Mouse (Mus musculus) regulatory T cell (primary cell): ENCODE results near the gene Dnmt3a.

ENCODE experiments used
- in situ Hi-C: fragments of 300-600 bp; cut with MboI, MseI; formaldehyde crosslinking; loops from one replicate; pipeline ENCODE4 v1.15.1; 2025; ENCODE audit warnings: high pct_unique_total_duplicates

Gene Dnmt3a

DNA sequence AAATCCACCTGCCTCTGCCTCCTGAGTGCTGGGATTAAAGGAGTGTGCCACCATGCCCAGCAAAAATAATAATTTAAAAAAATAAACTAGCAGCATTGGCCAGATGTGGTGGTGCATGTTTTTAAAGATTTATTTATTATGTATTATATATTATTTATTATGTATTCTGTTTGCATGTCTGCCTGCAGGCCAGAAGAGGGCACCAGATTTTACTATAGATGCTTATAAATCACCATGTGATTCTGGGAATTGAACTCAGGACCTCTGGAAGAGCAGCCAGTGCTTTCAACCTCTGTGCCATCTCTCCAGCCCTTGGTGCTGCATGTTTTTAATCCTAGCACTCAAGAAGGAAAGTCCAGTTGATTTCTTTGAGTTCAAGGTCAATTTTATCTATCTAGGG, 69.7 kb downstream of the Dnmt3a start:
- in situ Hi-C loops, result no loop called here

DNA sequence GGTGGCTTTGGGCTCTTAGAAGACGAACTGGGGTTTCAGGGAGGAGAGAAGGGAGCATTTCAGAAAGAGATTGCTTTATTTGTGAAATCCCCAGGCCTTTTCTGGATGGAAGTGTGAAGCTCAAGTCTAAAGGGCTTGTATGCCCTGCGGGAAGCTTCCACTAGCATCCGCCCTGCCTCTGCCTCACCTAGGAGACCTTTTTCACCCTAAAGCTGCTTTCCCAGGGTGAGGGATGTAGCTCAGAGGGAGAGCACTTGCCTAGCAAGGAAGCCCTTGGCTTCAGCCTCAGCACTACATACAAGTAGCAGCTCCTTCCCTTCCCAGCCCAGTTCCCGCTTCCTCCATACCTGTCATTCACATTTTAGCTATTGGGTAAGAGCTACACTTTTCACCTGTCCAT, 71.6 kb downstream of the Dnmt3a start:
- in situ Hi-C loops, result no loop called here

DNA sequence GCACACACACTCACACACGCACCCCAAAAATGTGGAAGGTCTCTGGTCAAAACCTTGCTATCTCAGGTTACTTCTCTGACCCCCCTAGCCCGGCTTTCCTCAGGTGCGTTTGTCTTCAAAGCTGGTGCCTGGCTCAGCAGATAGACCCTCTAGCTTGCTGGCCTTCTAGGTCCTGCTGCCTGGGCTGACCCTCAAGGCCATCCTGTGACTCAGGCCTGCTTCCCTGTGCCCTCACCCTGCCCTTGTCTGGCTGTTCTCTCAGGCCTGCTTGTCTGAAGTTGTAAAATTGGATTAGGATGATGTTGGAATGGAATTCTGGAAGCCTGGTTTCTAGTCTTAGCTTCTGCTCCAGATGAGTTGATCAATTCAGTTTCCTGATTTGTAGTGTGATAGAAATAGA, 75.7 kb downstream of the Dnmt3a start:
- in situ Hi-C loops, result no loop called here

DNA sequence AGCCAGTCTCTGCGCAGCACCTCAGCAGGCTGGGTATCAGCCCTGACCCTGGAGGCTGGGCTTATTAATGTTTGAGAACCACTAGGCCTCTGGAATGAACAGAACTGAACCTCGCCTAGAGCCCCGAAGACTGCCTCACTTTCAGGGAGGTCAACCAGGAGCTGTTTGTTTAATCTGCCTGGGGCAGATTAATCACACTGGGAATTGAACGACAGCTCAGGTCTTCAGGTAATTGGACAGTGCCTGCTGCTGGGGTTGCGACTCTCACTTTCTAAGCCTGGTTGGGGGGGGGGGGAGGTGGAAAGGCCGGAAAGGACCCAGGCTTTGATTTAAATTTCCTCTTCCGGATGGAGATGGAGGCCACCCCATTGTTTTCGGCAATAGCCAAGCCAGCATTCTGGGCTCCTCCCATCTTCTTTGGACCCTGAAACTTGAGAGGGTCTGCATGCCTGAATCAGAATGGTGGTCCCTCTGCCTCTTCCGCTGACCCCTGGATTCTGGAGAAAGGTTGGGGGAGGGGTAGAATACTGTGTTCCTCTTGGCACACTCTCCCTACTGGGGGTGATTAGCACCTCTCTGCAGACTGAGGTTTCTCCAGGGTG, 79.2 kb downstream of the Dnmt3a start:
- in situ Hi-C loops, result no loop called here

DNA sequence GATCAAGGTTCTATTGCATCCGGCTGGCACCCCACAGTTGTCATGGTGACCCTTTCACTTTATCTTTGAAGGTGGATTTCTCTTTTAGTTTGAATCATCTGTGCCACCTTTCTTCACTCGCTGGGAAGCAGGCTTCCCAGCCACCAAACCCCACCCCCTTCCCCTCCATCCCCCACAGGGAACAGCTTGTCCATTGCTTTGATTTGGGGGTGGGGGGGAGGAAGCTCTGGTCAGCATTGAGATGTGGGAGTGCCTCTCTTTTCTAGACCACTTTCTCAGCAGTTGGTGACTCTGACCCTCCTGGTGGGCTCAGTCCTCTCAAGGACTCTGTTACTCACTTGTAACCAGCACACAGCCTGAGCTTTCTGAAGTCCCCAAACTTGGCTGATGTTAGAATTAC, 80.8 kb downstream of the Dnmt3a start:
- in situ Hi-C loops, result no loop called here

DNA sequence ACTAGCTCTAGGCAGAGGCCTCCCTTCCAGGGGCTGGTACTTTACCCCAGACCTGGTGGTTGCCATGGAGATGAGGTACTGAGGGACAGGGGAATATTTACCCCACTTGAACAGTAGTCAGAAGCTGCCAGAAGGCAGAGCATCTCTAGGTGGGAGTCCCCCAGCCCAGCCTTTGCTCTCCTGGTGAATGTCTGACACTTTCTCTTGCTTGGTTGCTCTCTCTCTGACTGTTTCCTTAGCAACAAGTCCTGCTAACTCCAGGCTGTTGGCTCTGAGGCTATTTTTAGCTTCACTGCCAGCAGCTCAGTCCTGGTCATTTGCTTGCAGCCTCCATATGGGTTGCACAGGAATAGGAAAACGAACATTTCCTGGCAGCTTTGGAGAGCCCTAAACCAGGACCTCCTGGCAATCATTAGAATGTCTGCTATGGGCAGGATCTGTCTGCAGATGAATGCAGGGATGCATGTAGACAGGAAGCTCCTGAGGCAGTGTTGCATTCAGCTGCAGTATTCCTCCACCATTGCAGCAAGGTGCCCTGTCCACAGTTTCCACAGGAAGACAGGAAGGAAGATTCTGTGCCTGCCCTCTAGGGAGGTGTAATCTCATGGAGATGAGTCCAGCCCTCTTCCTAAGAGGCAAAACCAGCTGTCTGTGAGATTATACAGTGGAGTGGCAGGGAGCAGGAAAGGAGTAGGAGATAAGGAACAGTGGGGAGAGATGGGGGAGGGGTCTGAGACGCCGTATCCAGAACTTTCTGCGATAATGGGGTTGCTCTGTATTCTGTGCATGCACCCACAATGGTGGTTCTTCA, 81.9 kb downstream of the Dnmt3a start:
- in situ Hi-C loops, result no loop called here

DNA sequence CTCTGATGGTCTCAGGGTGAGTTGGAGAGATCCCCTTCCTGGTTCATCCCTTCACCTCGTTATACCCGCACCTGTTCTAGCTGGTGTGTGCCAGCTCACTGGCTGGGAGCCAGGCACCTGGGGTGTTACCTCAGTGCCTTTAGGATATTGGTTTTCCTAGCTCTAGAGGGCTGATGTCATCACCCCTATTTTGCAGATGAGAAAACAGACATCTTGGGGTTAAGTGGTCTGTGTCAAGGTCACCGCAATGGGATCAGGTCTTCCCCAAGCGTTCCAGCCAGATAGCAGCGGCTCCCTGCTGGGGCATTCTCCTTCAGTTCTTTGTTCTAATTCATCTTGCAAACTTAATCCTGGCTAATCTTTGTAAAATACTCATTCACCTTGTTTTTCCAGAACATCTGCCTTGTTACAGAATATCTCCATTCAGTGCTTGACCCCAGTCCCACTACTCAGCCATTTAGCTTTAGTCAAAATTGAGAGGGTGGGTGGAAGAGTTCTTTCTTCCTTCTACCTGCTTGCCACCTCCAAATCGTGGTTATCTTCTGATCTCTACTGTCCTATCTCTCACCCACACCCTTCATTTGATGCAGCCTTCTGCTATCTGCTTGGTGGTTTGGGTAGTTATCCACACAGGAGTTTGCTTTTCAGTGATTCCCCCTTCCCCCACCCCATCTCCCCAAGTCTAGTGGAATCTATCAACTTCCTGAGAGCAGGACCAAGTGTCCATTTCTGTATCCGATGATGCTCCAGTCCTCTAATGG, 84.2 kb downstream of the Dnmt3a start:
- in situ Hi-C loops, result no loop called here

DNA sequence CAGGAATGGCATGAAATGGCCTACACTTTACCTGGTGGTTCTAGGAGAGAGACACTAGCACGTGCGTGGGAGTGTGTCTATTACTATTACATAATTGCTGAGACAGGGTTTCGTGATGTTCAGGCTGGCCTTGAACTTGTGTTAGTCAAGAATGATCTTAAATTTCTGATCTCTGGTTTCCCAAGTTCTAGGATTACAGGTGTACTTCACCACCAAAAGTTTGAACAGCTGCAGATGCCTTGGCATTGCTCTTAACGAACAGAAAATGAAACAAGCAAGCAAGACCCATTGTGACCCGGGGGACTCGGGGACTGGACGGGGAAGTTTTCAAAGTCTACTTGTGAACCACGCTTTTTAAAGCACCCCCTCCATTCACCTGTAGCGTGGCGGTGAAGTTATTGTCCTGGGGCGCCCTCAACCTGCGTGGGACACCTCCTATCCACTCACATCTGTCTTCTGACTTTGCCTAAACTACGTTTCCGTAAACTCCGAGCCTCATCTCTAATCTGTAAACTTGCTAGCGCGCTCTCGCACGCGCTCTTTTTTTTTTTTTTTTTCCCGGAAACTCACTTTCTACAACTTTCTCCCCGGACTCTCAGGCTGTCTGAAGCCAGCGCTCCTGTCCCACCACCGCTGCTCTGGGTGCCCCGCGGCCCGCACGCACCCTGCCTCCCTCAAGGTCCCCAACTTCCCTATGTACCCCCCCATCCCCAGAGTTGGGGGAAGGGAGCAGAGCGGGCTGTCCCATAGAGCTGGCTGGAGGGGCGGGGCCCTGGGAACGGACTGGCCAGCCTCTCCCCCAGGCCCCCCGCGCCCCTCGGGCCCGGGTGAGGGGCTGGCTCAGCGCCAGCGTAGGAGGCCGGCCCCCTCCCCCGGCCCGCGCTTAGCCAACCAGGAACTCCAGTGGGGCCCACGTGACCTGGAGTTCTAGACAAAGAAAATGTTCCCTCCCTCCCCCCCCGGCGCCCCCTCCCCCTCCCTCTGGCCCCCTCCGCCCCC, 85.2 kb downstream of the Dnmt3a start:
- in situ Hi-C loops, result no loop called here

DNA sequence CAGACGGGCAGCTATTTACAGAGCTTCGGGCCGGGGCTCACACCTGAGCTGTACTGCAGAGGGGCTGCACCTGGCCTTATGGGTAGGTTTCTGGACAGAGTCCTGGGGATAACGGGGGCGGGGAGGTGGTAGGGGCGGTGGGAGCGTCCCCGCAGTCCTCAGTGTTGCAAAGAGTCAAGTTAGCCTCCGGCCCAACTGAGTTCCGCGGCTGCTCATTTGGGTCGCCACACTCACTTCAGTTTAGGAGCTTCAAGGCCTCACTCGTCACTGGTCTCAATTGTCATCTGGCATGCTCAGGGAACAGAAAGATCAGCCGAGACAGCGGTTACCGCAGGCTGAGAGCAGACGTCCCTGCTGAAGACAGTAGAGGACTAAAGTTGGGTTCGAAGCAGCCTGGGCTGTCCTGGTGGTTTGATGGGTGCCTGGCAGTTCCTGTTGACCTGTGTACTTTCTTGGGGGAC, 86.0 kb downstream of the Dnmt3a start:
- in situ Hi-C loops, result no loop called here

DNA sequence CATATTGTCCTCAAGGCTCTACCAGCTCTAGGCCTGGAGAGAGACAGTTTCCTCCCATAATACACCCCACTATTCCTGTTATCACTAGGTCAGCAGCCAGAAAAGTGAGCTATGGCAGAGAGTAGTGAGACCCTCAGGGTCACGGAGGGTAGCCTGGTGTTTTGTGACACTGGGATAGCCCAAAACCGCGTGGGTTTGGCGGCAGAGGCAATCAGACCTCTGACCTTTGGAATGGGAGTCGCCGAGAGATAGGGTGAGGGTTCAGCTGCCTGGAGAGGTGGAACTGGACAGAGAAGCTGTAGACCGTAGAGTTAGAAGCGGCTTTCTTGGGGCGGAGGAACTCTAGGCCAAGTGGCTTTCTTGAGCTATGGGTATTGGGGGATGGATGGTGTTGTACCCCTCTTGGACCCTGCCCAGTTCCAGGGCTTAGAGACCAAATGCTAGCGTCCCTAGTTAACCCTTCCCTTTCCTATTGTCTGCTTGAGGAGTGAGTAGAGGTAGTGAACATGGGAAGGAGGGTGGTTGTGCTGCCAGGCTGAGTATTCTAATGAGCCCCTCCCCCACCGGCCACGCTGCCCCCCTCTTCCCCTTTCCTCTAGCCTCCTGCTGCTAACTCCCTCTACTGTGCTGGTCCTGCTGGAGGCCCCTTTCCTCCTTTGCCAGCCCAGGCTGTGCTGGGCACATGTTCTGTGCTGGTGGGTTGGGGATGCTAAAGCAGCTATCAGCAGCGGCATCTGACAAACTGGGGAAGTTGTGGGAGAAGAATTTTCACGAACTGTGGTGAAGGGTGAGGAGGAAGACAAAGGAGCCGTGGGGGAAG, 86.6 kb downstream of the Dnmt3a start:
- in situ Hi-C loops, result no loop called here

DNA sequence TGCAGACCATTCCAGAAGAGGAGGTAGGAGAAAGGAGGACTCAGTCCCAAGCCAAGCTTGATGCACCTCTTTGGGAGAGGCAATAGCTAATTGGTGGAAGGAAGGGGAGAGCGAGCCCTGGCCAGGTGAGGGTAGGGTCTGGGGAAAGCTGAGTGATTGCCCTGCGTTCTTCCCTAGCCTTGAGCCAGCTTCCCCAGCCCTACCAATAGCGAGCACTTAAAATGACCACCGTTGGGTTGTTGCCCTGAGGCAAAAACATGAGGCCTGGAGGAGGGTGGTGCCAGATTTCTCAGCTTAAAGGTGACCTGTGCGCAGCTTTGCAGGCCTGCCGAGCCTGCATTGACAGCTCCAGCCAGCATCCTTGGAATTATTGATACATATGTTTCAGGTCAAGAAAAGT, 87.5 kb downstream of the Dnmt3a start:
- in situ Hi-C loops, result no loop called here

DNA sequence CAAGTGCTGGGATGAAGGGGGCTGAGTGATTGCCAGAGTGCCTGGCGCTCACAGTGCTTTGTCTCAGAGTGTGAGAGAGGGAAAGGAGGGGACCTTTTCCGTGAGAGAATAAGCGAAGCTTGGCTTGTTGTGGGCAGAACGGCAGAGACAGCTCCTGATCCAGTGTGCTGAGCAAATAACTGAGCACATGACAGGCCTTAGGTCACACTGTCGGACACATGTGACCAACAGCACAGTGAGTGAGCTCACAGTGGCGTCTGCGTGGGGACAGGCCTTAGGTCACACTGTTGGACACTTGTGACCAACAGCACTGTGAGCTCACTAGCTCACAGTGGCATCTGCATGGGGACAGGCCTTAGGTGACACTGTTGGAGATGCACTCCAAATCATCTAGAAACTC, 88.7 kb downstream of the Dnmt3a start:
- in situ Hi-C loops, result no loop called here

DNA sequence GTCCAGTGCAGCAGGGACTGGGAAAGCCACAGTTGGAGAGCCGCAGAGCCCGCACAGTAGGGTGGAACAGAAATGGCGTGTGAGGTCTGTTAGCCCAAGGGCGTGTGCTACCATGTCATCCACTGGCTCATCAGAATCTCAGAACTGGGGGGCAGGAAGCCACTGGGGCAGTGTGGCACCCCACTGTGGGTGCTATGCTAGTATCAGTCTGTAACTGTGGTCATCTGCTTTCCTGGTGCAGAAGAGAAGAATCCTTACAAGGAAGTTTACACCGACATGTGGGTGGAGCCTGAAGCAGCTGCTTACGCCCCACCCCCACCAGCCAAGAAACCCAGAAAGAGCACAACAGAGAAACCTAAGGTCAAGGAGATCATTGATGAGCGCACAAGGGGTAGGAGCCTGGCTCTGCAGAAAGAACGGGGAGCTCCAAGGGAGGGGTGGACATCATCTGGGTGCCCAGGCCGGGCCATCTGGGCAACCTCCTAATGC, 91.3 kb downstream of the Dnmt3a start:
- in situ Hi-C loops, result no loop called here

DNA sequence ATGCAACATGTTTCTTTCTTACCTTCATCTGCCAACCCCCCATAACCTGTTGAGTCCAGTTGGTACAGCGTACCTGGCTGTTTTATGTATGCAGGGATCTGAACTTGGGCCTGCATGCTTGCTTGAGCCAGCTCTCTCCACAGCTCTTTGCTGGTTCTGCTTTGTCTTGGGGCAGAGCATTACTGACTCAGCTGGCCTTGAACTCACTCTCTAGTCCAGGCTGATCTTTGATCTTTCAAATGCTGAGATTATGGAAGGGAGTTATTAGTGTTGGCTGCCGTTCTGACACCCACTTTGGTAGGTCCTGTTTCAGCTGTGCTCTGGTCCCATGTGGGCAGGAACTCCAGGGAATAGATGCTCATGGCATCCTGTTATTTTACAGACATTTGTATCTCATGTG, 93.0 kb downstream of the Dnmt3a start:
- in situ Hi-C loops, result no loop called here

DNA sequence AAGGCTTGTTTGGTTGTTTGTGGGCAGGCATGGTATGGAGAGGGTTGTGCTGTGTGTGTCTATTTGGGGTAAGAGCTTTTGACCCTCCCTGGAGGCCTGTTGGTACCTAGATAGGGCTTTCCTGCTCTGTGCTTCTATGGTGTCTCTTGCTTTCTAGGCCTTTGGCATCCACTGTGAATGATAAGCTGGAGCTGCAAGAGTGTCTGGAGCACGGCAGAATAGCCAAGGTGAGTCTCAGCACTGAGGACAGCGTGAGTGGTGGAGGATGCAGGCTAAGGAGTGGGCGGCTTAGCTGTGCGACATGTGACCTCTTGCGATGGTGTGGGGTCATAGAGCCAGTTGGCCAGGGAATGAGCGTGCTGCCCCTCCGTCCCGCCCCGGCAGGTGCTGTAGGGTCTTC, 99.6 kb downstream of the Dnmt3a start:
- in situ Hi-C loops, result no loop called here

DNA sequence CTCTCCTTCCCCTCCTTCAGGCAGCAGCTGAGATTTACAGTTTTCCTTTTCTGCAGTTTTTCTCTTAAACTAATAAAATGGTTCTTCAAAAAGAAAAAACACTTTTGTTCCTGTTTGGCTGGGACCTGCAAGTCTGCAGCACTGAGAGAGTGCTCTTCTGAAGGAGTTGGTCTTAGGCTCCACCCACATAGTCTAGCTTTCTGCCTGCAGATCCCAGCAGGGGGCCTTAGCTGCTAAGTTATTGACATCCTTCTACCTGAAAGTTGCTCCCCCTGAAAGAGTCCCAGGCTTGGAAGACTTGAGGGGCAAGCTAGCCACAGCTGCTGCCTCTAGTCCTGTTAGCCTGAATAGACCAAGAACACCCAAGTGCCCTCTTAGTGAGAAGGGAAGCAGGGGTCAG, 100.5 kb downstream of the Dnmt3a start:
- in situ Hi-C loops, result no loop called here

DNA sequence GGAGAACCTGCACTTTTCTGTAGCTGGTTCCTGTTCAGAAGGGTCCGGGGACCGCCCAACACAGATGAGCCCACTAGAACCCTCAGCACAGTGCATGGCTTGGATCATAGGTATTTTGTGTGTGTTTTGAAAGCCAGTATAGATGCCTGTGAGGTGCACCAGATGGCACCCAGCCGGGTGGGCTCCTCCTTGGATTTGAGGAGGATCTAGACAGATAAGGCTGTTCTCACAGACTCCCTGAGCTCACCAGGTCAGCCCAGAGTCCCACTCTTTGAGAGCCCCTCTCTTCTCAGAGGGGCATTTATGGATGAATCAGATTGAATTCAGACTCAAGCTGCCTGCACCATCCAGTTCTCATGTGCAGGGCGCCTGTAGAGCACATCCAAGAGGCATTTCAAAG, 101.2 kb downstream of the Dnmt3a start:
- in situ Hi-C loops, result no loop called here

DNA sequence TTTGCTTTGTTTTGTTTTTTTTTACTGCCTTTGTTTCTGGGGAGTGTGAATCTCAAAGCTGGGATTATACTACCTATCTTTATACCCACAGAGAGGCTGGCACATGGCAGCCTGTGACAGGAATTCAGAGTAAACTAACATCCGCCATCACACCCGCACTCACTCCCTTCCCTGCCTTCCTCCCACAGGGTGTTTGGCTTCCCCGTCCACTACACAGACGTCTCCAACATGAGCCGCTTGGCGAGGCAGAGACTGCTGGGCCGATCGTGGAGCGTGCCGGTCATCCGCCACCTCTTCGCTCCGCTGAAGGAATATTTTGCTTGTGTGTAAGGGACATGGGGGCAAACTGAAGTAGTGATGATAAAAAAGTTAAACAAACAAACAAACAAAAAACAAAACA, 101.6 kb downstream of the Dnmt3a start:
- in situ Hi-C loops, result no loop called here

DNA sequence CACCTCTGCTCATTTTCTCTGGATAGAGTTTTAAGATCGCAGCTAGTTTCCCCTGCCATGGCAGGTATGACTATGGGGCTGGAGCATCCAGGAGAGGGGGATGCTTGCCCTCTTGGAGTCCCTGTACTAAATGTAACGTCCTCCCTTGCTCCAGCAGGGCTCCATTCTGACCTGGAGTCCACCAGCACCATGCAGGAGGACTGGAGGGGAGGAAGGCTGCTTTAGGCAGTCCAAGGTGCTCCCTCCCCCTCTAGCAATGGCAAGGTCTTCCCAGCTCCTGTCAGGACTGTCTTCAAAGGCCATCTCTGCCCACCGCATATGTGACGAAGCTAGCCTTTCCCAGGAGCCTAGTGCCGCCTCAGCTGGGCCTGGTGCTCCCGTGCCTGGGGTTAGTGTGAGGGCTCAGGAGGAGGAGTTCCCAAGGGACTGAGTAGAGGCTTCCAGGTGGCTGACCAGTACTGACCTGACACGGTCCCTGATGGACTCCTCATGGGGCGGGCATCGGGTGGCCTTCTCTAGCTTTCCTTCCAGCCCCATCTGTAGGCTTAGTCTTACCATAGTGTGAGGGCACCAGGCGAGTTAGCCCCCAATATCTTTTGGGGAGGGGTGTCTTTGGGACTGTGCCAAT, 104.8 kb downstream of the Dnmt3a start:
- in situ Hi-C loops, result no loop called here

DNA sequence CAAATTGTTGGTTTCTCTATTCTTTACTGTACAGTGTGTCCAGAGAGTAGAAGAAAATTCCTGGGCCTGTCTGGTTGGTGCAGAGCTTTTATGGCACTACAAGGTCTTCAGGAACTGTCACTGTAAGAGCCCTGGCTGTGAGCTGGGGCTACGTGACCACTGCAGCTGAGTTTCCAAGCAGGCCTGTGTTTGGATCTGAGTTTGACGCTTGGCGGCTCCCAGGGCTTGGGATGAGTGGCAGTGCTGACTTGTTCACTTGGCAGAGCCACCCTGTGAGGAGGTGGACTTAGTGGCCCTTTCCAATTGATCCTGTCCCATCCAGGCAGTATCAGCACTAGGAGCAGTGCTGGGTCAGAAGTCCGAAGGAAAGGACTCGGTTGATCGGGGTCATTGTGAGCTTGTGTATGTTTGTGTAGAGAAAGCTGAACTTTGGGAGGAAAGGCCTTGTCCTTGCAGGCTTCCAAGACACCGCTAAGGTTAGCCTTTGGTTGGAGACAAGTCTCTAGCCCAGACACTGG, 106.1 kb downstream of the Dnmt3a start:
- in situ Hi-C loops, result no loop called here
